Mouse (Mus musculus) liver, embryonic 14.5 days (tissue): ENCODE results near the gene Pax1. TPM values are rescaled to one million over a fixed set of nuclear protein-coding genes. Genes with fewer than 3 reads are reported as not detected.

Source experiments
- ATAC-seq: fragments of 200-750 bp; cut with Nextera tagmentation; 2 replicates; pipeline ENCODE4 v1.8.0; 2017; ENCODE audit warnings: moderate number of reproducible peaks, mild to moderate bottlenecking, moderate library complexity; ENCODE audit not compliant: insufficient read depth
- DNase-seq, 3 experiments: peaks; one replicate each; pipeline ENCODE4 v3.0.0-alpha.2; 2012 to 2013; ENCODE audit warnings: low read depth in 3 of 3, low spot score in 3 of 3
- H3K27ac ChIP-seq: fragments of 300-500 bp; sonication (generic); 2 replicates; pipeline ENCODE4 v1.5.1; 2014; ENCODE audit warnings: moderate library complexity, mild to moderate bottlenecking, control low read depth, inconsistent platforms
- H3K27me3 ChIP-seq: fragments of 300-500 bp; sonication (generic); 2 replicates; pipeline ENCODE4 v1.6.1; 2014; ENCODE audit warnings: mild to moderate bottlenecking, low read length, moderate library complexity; ENCODE audit not compliant: control insufficient read depth, insufficient read depth
- H3K36me3 ChIP-seq: fragments of 300-500 bp; sonication (generic); replicated peaks from 2 replicates; pipeline ENCODE4 v1.6.1; 2014; ENCODE audit warnings: low read depth; ENCODE audit not compliant: control insufficient read depth, insufficient read depth
- H3K4me1 ChIP-seq, 2 experiments: fragments of 200-500 bp in 1 of 2; fragments of 300-500 bp in 1 of 2; sonication (generic) in 1 of 2; replicated peaks; 2 replicates each; pipeline ENCODE4 v1.6.1; 2012 to 2014; ENCODE audit warnings: antibody characterized with exemption in 1 of 2, inconsistent platforms in 1 of 2, low read length in 1 of 2; ENCODE audit not compliant: control insufficient read depth in 2 of 2, insufficient read depth in 2 of 2
- H3K4me2 ChIP-seq: fragments of 300-500 bp; sonication (generic); 2 replicates; pipeline ENCODE4 v1.6.1; 2014; ENCODE audit warnings: low read depth, mild to moderate bottlenecking, control low read depth, moderate library complexity
- H3K4me3 ChIP-seq, 2 experiments: fragments of 200-500 bp in 1 of 2; fragments of 300-500 bp in 1 of 2; sonication (generic) in 1 of 2; 2 replicates each; pipeline ENCODE4 v1.5.1; 2012 to 2014; ENCODE audit warnings: low read depth in 2 of 2, low read length in 2 of 2, mild to moderate bottlenecking in 2 of 2, control low read depth in 1 of 2, inconsistent platforms in 1 of 2, moderate library complexity in 1 of 2; ENCODE audit not compliant: insufficient read depth in 1 of 2
- H3K9ac ChIP-seq: fragments of 300-500 bp; sonication (generic); replicated peaks from 2 replicates; pipeline ENCODE4 v1.6.1; 2014; ENCODE audit warnings: mild to moderate bottlenecking, control low read depth, moderate library complexity
- H3K9me3 ChIP-seq: fragments of 300-500 bp; sonication (generic); 2 replicates; pipeline ENCODE4 v1.6.1; 2016; ENCODE audit warnings: low read length, mixed read lengths; ENCODE audit not compliant: control insufficient read depth
- CTCF ChIP-seq: IDR thresholded peaks from 2 replicates; pipeline ENCODE4 v1.5.1; 2016; ENCODE audit warnings: antibody characterized with exemption, low read depth, control low read depth
- EP300 ChIP-seq: IDR thresholded peaks from 2 replicates; pipeline ENCODE4 v1.6.1; 2016; ENCODE audit warnings: antibody characterized with exemption, low read depth
- WGBS: fragments of 180-500 bp; shearing (Covaris S2); extraction: QIAGEN DNeasy Blood & Tissue Kit; methylation state at CpG from one replicate; pipeline ENCODE4 v1.1.7; 2014; ENCODE audit not compliant: insufficient replicate concordance; 5-methylcytosine and 5-hydroxymethylcytosine counted together
- polyA plus RNA-seq, 2 experiments: library from polyadenylated mRNA; depleted of rRNA in 1 of 2; stranded (reverse) in 1 of 2; unstranded in 1 of 2; fragments of >200 nt; fragmentation: Nextera tagmentation in 1 of 2; extraction: Ambion mirVana in 1 of 2; gene quantifications; 2 replicates each; pipeline versions ENCODE4 v1.2.1 to v1.2.3; 2012 to 2014

The Pax1 gene
- polyA plus RNA-seq (2012; rRNA removed), result not detected in 2 replicates
- polyA plus RNA-seq (2014; fragmentation: Nextera tagmentation; extraction: Ambion mirVana), result not detected in 2 replicates

GRCm38 (mm10) chr2:147361581-147361980, at the start of gene Pax1:
Pax1 (plus strand) TSS chr2:147361925.
- 3% methylated on average over 18 of the region's 18 CpGs for WGBS
- ATAC-seq (no peak), DNase-seq (no peak)
- no peak within 1 kb of the TSS for H3K4me3 ChIP-seq
- TF ChIP-seq EP300, result no peak
- TF ChIP-seq CTCF, result no peak
- H3K9me3 ChIP-seq, result no peaks in the 10 kb centered on the region
- no peak within 1 kb of the TSS for H3K4me2 ChIP-seq
- H3K36me3 ChIP-seq, result no peaks in the 10 kb centered on the region
- no peak within 1 kb of the TSS for H3K27ac ChIP-seq
- H3K27me3 ChIP-seq, result peaks cover 77% of the 10 kb centered on the region
- no peak within 1 kb of the TSS for H3K9ac ChIP-seq
- H3K4me1 ChIP-seq, result no peaks in the 10 kb centered on the region

- no peak for DNase-seq
- H3K4me3 ChIP-seq, result no peak overlapping the region
- no peaks in the 10 kb centered on the region for H3K36me3 ChIP-seq
- no peak overlapping the region for H3K27ac ChIP-seq
- H3K4me2 ChIP-seq, result no peak overlapping the region
- H3K9me3 ChIP-seq, result no peaks in the 10 kb centered on the region
- H3K27me3 ChIP-seq, result no peaks in the 10 kb centered on the region; the same call in 1 of the 2 replicates
- no peak for ATAC-seq
- H3K4me1 ChIP-seq, result no peaks in the 10 kb centered on the region
- TF ChIP-seq CTCF (peak; percentile 59), EP300 (no peak)
- no peak overlapping the region for H3K9ac ChIP-seq
- 8% methylated on average over 9 of the region's 9 CpGs for WGBS
Observed at GRCm38 (mm10) chr2:147321036-147321435, 40.7 kb upstream of the Pax1 start.

GRCm38 (mm10) chr2:147325178-147325577, 36.5 kb upstream of the Pax1 start:
- no peak overlapping the region for H3K4me3 ChIP-seq
- no peaks in the 10 kb centered on the region for H3K9me3 ChIP-seq
- H3K36me3 ChIP-seq, result no peaks in the 10 kb centered on the region
- TF ChIP-seq EP300 (no peak), CTCF (no peak)
- DNase-seq (no peak), ATAC-seq (no peak)
- WGBS, result 61% methylated on average over 2 of the region's 2 CpGs
- H3K27ac ChIP-seq, result no peak overlapping the region
- no peak overlapping the region for H3K9ac ChIP-seq
- H3K4me1 ChIP-seq, result no peaks in the 10 kb centered on the region
- H3K4me2 ChIP-seq, result no peak overlapping the region
- H3K27me3 ChIP-seq, result no peaks in the 10 kb centered on the region; the same call in 1 of the 2 replicates

GRCm38 (mm10) chr2:147332731-147333130, 29.0 kb upstream of the Pax1 start:
- no peaks in the 10 kb centered on the region for H3K4me1 ChIP-seq
- TF ChIP-seq CTCF (no peak), EP300 (no peak)
- WGBS, result 57% methylated on average over 2 of the region's 2 CpGs

GRCm38 (mm10) chr2:147338729-147339128, 23.0 kb upstream of the Pax1 start:
- WGBS, result 54% methylated on average over 15 of the region's 15 CpGs
- H3K9me3 ChIP-seq, result no peaks in the 10 kb centered on the region
- H3K4me1 ChIP-seq, result no peaks in the 10 kb centered on the region
- no peaks in the 10 kb centered on the region for H3K36me3 ChIP-seq
- no peak overlapping the region for H3K4me3 ChIP-seq
- H3K27ac ChIP-seq, result no peak overlapping the region
- H3K4me2 ChIP-seq, result no peak overlapping the region
- ATAC-seq (no peak), DNase-seq (no peak)
- TF ChIP-seq CTCF (no peak), EP300 (no peak)
- no peaks in the 10 kb centered on the region for H3K27me3 ChIP-seq
- H3K9ac ChIP-seq, result no peak overlapping the region

More at GRCm38 (mm10) chr2:147332731-147333130, 29.0 kb upstream of the Pax1 start:
- no peak overlapping the region for H3K27ac ChIP-seq
- DNase-seq (no peak), ATAC-seq (no peak)
- H3K4me2 ChIP-seq, result no peak overlapping the region
- no peaks in the 10 kb centered on the region for H3K27me3 ChIP-seq
- H3K9ac ChIP-seq, result no peak overlapping the region
- H3K36me3 ChIP-seq, result no peaks in the 10 kb centered on the region
- H3K4me3 ChIP-seq, result no peak overlapping the region
- H3K9me3 ChIP-seq, result no peaks in the 10 kb centered on the region
